Mouse (Mus musculus): ENCODE measurements around the gene Gm44503.

Gm44503 gene

GRCm38 (mm10) chr9:72974734-72975133, 16.1 kb downstream of the Gm44503 start:
- no peak for DNase-seq

- no peak for DNase-seq
Observed at GRCm38 (mm10) chr9:72975242-72975641, 16.6 kb downstream of the Gm44503 start.

GRCm38 (mm10) chr9:72983066-72983465, 24.4 kb downstream of the Gm44503 start:
- no peak for DNase-seq

GRCm38 (mm10) chr9:72985250-72986220, 26.9 kb downstream of the Gm44503 start, which contains the start of the genes Ccpg1os and Ccpg1:
Gene Ccpg1os, minus strand, starts transcription at chr9:72985382.
Gene Ccpg1, plus strand, starts transcription at chr9:72985429.
- DNase-seq, result peak; percentile 98

GRCm38 (mm10) chr9:72987703-72988102, 29.1 kb downstream of the Gm44503 start:
- no peak for DNase-seq

GRCm38 (mm10) chr9:72988706-72989105, 30.1 kb downstream of the Gm44503 start:
- no peak for DNase-seq

GRCm38 (mm10) chr9:72991420-72991819, 32.8 kb downstream of the Gm44503 start:
- DNase-seq, result no peak

GRCm38 (mm10) chr9:72992576-72992975, 33.9 kb downstream of the Gm44503 start:
- DNase-seq, result no peak

GRCm38 (mm10) chr9:72996167-72996566, 37.5 kb downstream of the Gm44503 start:
- DNase-seq, result no peak

GRCm38 (mm10) chr9:72996806-72997205, 38.2 kb downstream of the Gm44503 start:
- DNase-seq, result no peak

GRCm38 (mm10) chr9:73000487-73000886, 41.8 kb downstream of the Gm44503 start:
- no peak for DNase-seq

GRCm38 (mm10) chr9:73001314-73002011, 42.8 kb downstream of the Gm44503 start:
- DNase-seq, result no peak

- DNase-seq, result no peak
Observed at GRCm38 (mm10) chr9:73002177-73002576, 43.5 kb downstream of the Gm44503 start.

GRCm38 (mm10) chr9:73004076-73004475, 45.4 kb downstream of the Gm44503 start:
- no peak for DNase-seq

GRCm38 (mm10) chr9:73005106-73005505, 46.5 kb downstream of the Gm44503 start:
- DNase-seq, result no peak

- DNase-seq, result no peak
Observed at GRCm38 (mm10) chr9:73006175-73006574, 47.5 kb downstream of the Gm44503 start.

GRCm38 (mm10) chr9:73008384-73008783, 49.7 kb downstream of the Gm44503 start:
- DNase-seq, result no peak

- DNase-seq, result no peak
Observed at GRCm38 (mm10) chr9:73012629-73013028, 54.0 kb downstream of the Gm44503 start.

GRCm38 (mm10) chr9:73014724-73015123, 56.1 kb downstream of the Gm44503 start:
- DNase-seq, result no peak

GRCm38 (mm10) chr9:73019841-73020240, 61.2 kb downstream of the Gm44503 start:
- DNase-seq, result peak; percentile 71

GRCm38 (mm10) chr9:73020566-73021097, 62.0 kb downstream of the Gm44503 start:
- DNase-seq, result no peak

GRCm38 (mm10) chr9:73025818-73026636, 67.4 kb downstream of the Gm44503 start:
- no peak for DNase-seq

- no peak for DNase-seq
Observed at GRCm38 (mm10) chr9:73030443-73030842, 71.8 kb downstream of the Gm44503 start.

Data from cerebellum, adult 11-12 months (tissue).